Mouse (Mus musculus) lung, postnatal 0 days (tissue): Measurements from ENCODE around the gene Tsr2. TPM values are rescaled to one million over a fixed set of nuclear protein-coding genes. Genes with fewer than 3 reads are reported as not detected.

Experiments
- ATAC-seq: fragments of 200-750 bp; cut with Nextera tagmentation; 2 replicates; pipeline ENCODE4 v1.8.0; 2017; ENCODE audit warnings: moderate library complexity
- DNase-seq: peaks from one replicate; pipeline ENCODE4 v3.0.0-alpha.2; 2016; ENCODE audit warnings: low spot score
- H3K27ac ChIP-seq: fragments of 300-500 bp; sonication (generic); 2 replicates; pipeline ENCODE4 v1.5.1; 2014; ENCODE audit warnings: antibody characterized with exemption, mild to moderate bottlenecking, low read length, mixed read lengths
- H3K27me3 ChIP-seq: fragments of 300-500 bp; sonication (generic); replicated peaks from 2 replicates; pipeline ENCODE4 v1.6.1; 2014; ENCODE audit warnings: low read length, mixed read lengths; ENCODE audit not compliant: insufficient read depth
- H3K36me3 ChIP-seq: fragments of 300-500 bp; sonication (generic); 2 replicates; pipeline ENCODE4 v1.6.1; 2014; ENCODE audit warnings: low read length, mixed read lengths; ENCODE audit not compliant: insufficient read depth
- H3K4me1 ChIP-seq: fragments of 300-500 bp; sonication (generic); 2 replicates; pipeline ENCODE4 v1.6.1; 2014; ENCODE audit warnings: antibody characterized with exemption, low read depth, low read length, mixed read lengths; ENCODE audit not compliant: insufficient read depth
- H3K4me2 ChIP-seq: fragments of 300-500 bp; sonication (generic); replicated peaks from 2 replicates; pipeline ENCODE4 v1.6.1; 2014; ENCODE audit warnings: low read depth, mild to moderate bottlenecking, low read length, moderate library complexity, mixed read lengths
- H3K4me3 ChIP-seq: fragments of 300-500 bp; sonication (generic); 2 replicates; pipeline ENCODE4 v1.5.1; 2014; ENCODE audit warnings: low read depth, low read length
- H3K9ac ChIP-seq: fragments of 300-500 bp; sonication (generic); replicated peaks from 2 replicates; pipeline ENCODE4 v1.6.1; 2014; ENCODE audit warnings: low read depth, mild to moderate bottlenecking
- H3K9me3 ChIP-seq: fragments of 300-500 bp; sonication (generic); 2 replicates; pipeline ENCODE4 v1.6.1; 2016; ENCODE audit warnings: low read length, mixed read lengths
- CTCF ChIP-seq: IDR thresholded peaks from 2 replicates; pipeline ENCODE4 v1.5.1; 2016; ENCODE audit warnings: antibody characterized with exemption, mild to moderate bottlenecking
- EP300 ChIP-seq: IDR thresholded peaks from 2 replicates; pipeline ENCODE4 v1.6.1; 2016; ENCODE audit warnings: antibody characterized with exemption, mild to moderate bottlenecking, control low read depth
- WGBS: fragments of 180-500 bp; shearing (Covaris S2); extraction: QIAGEN DNeasy Blood & Tissue Kit; methylation state at CpG from one replicate; pipeline ENCODE4 v1.1.7; 2014; 5-methylcytosine and 5-hydroxymethylcytosine counted together
- polyA plus RNA-seq: library from polyadenylated mRNA; unstranded; fragments of >200 nt; fragmentation: Nextera tagmentation; extraction: Ambion mirVana; gene quantifications from 2 replicates; pipeline ENCODE4 v1.2.1, GENCODE M21; 2015

The Tsr2 gene
- polyA plus RNA-seq, 1 experiment from 2014 or later: 14.6 TPM

- no peaks in the 10 kb centered on the region for H3K9me3 ChIP-seq
- H3K4me3 ChIP-seq: no peak overlapping the region
- no peaks in the 10 kb centered on the region for H3K27me3 ChIP-seq
- TF ChIP-seq CTCF (no peak), EP300 (no peak)
- no peak for DNase-seq
- WGBS: 76% methylated on average over 7 of the region's 7 CpGs
- no peak overlapping the region for H3K27ac ChIP-seq
- no peak overlapping the region for H3K9ac ChIP-seq
- no peak overlapping the region for H3K4me2 ChIP-seq
- no peaks in the 10 kb centered on the region for H3K36me3 ChIP-seq
- no peak for ATAC-seq
- no peaks in the 10 kb centered on the region for H3K4me1 ChIP-seq
Measured at GRCm38 (mm10) chrX:151066071-151066666, 30.2 kb downstream of the Tsr2 start.

- 60% methylated on average over 3 of the region's 3 CpGs for WGBS
- H3K4me3 ChIP-seq: no peak overlapping the region
- no peaks in the 10 kb centered on the region for H3K9me3 ChIP-seq
- no peaks in the 10 kb centered on the region for H3K4me1 ChIP-seq
- no peak overlapping the region for H3K9ac ChIP-seq
- no peak for ATAC-seq
- no peaks in the 10 kb centered on the region for H3K36me3 ChIP-seq
- TF ChIP-seq CTCF: no peak
- TF ChIP-seq EP300: no peak
- no peak overlapping the region for H3K4me2 ChIP-seq
- H3K27me3 ChIP-seq: no peaks in the 10 kb centered on the region
- no peak overlapping the region for H3K27ac ChIP-seq
- no peak for DNase-seq
Measured at GRCm38 (mm10) chrX:151061615-151062299, 34.6 kb downstream of the Tsr2 start.

GRCm38 (mm10) chrX:151059346-151059745 lies 37.0 kb downstream of the Tsr2 start:
- Histone ChIP-seq H3K27ac (no peak overlapping the region), H3K4me2 (no peak overlapping the region), H3K9me3 (no peaks in the 10 kb centered on the region), H3K4me1 (no peaks in the 10 kb centered on the region), H3K27me3 (no peaks in the 10 kb centered on the region), H3K36me3 (no peaks in the 10 kb centered on the region), H3K4me3 (no peak overlapping the region), H3K9ac (no peak overlapping the region)
- ATAC-seq: no peak
- 80% methylated on average over 1 of the region's 1 CpGs for WGBS
- peak; percentile 21 for DNase-seq
- no peak for TF ChIP-seq CTCF
- TF ChIP-seq EP300: no peak

GRCm38 (mm10) chrX:151055559-151055958 lies 40.8 kb downstream of the Tsr2 start:
- Histone ChIP-seq H3K9ac (no peak overlapping the region), H3K36me3 (no peaks in the 10 kb centered on the region), H3K4me3 (no peak overlapping the region), H3K4me2 (no peak overlapping the region), H3K27me3 (no peaks in the 10 kb centered on the region), H3K27ac (no peak overlapping the region), H3K9me3 (no peaks in the 10 kb centered on the region), H3K4me1 (no peaks in the 10 kb centered on the region; the same call in 1 of the 2 replicates)
- ATAC-seq (peak; percentile 84), DNase-seq (peak; percentile 51)
- TF ChIP-seq CTCF (0 out of 2 replicates have a peak, but pooled peaks have one; percentile 9), EP300 (no peak)
- 36% methylated on average over 1 of the region's 1 CpGs for WGBS

GRCm38 (mm10) chrX:151054489-151054888 lies 41.9 kb downstream of the Tsr2 start:
- H3K4me3 ChIP-seq: no peak overlapping the region
- no peak overlapping the region for H3K4me2 ChIP-seq
- peak; percentile 45 for ATAC-seq
- TF ChIP-seq CTCF (no peak), EP300 (no peak)
- no peaks in the 10 kb centered on the region for H3K36me3 ChIP-seq
- no peaks in the 10 kb centered on the region for H3K9me3 ChIP-seq
- H3K27ac ChIP-seq: no peak overlapping the region
- H3K9ac ChIP-seq: no peak overlapping the region
- WGBS: 27% methylated on average over 3 of the region's 6 CpGs
- no peaks in the 10 kb centered on the region for H3K27me3 ChIP-seq
- peak; percentile 22 for DNase-seq
- no peaks in the 10 kb centered on the region; the same call in 1 of the 2 replicates for H3K4me1 ChIP-seq

GRCm38 (mm10) chrX:151050337-151050736 lies 46.0 kb downstream of the Tsr2 start:
- no peaks in the 10 kb centered on the region for H3K27me3 ChIP-seq
- no peak for TF ChIP-seq EP300
- 58% methylated on average over 7 of the region's 7 CpGs for WGBS
- peak; percentile 35 for DNase-seq
- no peak overlapping the region for H3K4me3 ChIP-seq
- no peak for ATAC-seq
- H3K27ac ChIP-seq: no peak overlapping the region
- H3K36me3 ChIP-seq: no peaks in the 10 kb centered on the region
- H3K9me3 ChIP-seq: no peaks in the 10 kb centered on the region
- H3K9ac ChIP-seq: no peak overlapping the region
- no peak overlapping the region for H3K4me2 ChIP-seq
- H3K4me1 ChIP-seq: no peaks in the 10 kb centered on the region; the same call in 1 of the 2 replicates
